Mouse (Mus musculus): ENCODE data around the gene Slc7a14.

DNA sequence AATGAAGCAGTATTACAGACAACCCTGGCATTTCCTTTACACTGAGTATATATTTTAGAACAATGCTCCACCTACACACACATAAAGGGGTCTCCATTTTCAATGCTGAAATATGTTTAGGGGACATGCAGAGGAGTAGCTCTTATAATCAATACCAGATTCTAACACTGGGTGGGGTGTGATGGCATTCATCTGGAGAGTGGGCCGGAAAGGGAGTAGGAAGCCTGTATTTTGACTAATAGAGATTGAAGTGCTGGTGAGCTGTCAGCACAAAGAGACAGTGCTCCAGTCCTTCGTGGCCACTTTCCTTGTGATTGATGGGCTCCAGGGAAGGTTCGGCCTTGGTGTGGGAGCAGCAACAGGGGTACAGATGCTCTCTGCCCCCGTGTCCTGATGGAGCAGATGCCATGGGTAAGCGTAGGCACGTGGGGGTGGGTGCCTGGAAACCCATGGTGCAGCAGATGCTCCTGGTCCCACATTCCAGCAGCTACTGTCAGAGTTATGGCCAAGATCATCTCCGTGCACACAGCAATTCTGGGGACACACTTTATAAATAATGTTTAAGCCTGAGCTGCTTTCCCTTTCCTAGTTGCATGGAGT lies 18.2 kb upstream of the Slc7a14 start:
- TF ChIP-seq CHD2 (IDR thresholded peaks at IDR 0.05; ENCODE audit: low read depth, low read length), result no peak
- TF ChIP-seq HCFC1 (IDR thresholded peaks at IDR 0.05; ENCODE audit: borderline replicate concordance, insufficient read depth, low read length), result no peak
- no peak for TF ChIP-seq ZC3H11A (IDR thresholded peaks at IDR 0.05; ENCODE audit: borderline replicate concordance, low read depth, low read length)
- no peak for TF ChIP-seq MAFK (IDR thresholded peaks at IDR 0.05; ENCODE audit: insufficient read depth, low read depth, low read length)
- no peak for TF ChIP-seq ZNF384 (IDR thresholded peaks at IDR 0.05; ENCODE audit: low read depth, low read length)
